Mouse (Mus musculus): Measurements from ENCODE around the gene Nos1ap.
A peak's percentile ranks its signal among the peaks of the same experiment; 100 is the strongest.

Nos1ap gene

DNA sequence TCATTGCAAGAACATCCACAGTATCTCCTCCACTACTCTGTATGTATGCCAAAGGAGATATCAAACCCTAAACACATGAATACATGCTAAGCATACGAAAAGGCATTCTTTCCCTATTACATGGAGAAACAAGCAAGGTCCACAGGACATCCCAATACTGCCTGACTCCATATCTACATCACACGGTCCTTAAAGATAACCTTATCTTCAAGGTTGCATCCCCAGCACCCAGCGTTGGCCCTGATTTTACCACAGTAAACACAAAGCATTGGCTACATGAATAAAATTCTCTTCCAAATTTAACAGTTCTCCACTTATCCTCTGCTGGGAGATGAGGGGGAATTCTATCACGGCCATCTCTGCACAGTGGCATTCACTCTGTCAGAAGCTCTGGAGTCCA, 22.7 kb downstream of the Nos1ap start:
- no peak for TF ChIP-seq GATA4 (IDR thresholded peaks at IDR 0.05; ENCODE audit: insufficient replicate concordance, low read length)

DNA sequence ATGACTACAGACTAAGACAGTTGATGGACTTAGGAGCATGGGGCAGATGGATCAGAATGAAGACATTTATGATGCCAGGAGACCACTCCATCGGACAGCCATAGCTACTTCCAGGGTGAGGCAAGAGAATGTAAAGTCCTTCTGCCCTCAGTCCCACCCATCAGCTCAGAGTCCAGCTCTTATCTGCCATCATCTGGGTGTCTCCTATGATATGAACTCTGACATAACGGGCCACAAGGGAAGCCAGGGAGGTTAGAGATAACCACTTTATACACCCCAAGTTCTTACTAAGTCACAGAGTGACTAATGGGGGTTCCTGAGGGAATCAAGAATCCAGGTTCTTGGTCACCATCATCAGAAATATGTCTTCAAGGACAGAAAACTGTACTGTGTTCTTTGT, 23.1 kb downstream of the Nos1ap start:
- TF ChIP-seq GATA4 (IDR thresholded peaks at IDR 0.05; ENCODE audit: insufficient replicate concordance, low read length) = peak; percentile 64; the same call in 1 of the 2 replicates

DNA sequence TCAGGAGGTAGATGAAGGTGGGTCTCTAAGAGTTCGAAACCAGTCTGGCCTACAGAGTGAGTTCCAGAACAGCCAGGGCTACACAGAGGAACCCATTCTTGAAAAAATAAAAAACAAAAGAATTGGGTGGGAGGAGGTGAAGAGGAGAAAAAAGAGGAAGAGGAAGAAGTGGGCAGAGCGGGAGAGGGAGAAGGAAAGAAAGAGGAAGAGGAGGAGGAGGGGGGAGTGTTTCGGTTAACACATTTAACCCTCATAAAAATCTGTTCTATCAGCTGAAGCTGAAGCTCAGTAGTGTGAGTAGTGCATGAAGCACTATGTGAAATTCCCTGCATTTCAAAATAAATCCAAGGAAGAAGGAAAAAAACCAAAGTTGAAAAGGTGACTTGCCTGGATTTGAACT, 24.7 kb downstream of the Nos1ap start:
- no peak for TF ChIP-seq GATA4 (IDR thresholded peaks at IDR 0.05; ENCODE audit: insufficient replicate concordance, low read length)

DNA sequence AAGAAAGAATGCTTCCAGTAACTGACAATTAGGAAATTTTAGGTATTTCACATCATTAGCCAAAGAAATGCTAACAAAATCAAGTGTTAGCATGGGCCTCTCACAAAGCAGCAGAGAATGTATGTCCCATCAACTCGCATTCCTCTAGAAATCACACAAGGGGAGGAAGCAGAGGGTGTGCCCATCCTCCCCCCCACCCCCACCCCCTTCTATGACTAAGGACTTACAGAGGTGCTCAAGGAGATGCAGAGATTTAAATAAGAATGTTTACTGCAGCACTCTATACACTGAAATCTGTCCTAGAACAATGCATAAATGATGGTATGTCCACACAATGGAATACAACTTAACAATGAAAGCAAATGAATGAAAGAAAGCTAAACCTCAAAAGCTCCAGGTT, 27.2 kb downstream of the Nos1ap start:
- TF ChIP-seq GATA4 (IDR thresholded peaks at IDR 0.05; ENCODE audit: insufficient replicate concordance, low read length) = no peak

DNA sequence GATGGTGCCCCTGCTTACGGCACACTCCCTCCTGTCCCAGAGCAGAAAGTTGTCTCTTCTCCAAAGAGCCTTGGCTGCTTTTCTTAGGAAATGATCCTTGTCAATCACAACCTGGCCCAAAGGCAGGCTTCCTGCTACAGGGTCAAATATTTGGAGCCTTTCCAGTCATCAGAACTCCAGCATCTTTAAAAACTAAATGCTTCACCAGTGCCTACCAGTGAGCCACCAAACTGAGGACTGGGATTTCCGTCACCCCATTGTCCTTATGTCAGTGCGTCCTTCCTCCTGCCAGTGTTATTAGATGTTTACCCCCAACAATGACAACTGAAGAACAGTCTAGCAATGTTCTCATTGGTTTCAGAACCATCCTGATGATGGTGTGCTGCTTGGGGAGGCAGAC, 28.9 kb downstream of the Nos1ap start:
- TF ChIP-seq GATA4 (IDR thresholded peaks at IDR 0.05; ENCODE audit: insufficient replicate concordance, low read length) = no peak

DNA sequence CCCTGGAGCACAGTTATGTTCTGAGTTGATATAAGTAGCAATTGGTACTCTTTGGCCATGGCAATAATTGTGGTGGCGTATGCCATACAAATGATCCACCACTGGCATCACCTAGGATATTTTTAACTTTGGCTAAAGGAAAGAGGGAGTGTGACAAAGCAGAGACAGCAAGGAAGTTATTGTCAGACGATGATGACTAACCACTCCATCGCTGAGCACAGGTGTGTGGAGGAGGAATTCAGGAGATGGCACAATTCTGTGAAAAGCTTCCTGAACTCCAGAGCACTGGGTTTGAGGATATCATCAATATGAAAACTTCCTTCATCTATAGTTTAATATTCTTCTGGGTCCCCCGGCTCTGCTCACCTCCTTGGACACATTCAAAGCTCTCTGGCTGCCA, 31.7 kb downstream of the Nos1ap start:
- no peak for TF ChIP-seq GATA4 (IDR thresholded peaks at IDR 0.05; ENCODE audit: insufficient replicate concordance, low read length)

DNA sequence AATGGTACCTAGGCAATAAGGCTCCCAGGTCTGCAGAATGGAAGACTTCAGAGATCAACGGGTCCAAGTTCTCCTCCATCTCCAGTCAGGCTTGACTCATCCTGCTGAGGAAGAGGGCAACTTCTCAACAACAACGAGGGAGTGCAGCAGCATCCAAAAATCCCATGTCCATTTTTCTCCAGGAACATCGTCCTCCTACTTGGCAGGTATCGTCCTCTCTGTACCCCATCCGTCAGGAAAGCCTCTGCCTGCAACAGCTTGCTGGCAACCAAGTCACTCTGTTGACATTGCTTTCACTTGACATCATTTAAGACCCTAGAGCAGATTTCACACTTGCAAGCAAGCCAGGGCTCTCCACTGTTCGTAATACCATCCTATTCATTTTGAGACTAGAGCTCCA, 33.0 kb downstream of the Nos1ap start:
- TF ChIP-seq GATA4 (IDR thresholded peaks at IDR 0.05; ENCODE audit: insufficient replicate concordance, low read length) = no peak

DNA sequence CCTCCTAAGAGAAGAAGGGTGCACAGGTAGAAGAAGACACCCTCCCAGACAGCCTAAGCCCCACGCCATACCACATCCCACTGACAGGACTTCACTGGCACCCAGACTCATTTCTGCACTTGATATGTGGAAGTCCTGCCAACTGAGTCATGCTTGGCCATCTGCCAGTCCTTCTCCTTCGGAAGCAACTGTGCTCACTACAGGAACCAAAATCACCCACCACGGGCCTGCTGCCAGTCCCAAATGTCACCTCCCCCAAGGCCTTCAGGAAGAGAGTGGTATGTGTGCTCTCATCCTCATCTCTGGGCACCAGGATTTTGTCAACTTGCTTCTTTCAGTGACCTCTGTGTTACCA, 34.7 kb downstream of the Nos1ap start:
- TF ChIP-seq GATA4 (IDR thresholded peaks at IDR 0.05; ENCODE audit: insufficient replicate concordance, low read length) = no peak

DNA sequence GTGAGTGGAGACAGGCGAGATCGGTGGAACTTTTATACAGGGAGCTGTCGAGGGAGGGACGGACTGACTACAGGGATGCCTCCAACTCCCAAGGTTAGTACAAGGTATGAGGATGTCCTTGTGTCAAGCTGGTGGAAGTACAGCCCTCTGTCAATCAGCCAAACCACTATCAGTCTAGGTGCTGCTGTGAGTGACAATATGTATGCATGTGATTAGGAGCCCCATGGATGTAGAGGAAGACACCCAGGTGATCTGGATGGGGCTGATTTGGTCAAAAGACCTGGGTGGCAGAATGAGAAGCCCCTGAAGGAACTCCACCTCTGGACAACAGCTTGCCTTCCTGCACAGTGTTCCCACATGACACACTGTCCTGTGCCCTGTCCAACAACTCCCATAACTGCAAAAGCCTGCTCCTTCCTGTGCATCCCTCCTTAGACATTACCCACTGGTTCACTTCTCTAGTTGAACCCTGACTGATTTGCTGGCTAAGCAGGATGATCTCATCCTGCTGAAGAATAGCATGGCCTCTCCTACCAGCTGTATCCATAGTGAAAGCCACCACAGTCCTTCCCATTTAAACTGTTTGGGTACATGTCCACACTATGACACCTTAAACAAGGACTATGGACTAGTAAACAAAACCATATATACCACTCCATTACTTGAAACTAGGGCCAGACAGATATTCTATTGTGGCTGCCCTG, 35.3 kb downstream of the Nos1ap start:
- no peak for TF ChIP-seq GATA4 (IDR thresholded peaks at IDR 0.05; ENCODE audit: insufficient replicate concordance, low read length)

DNA sequence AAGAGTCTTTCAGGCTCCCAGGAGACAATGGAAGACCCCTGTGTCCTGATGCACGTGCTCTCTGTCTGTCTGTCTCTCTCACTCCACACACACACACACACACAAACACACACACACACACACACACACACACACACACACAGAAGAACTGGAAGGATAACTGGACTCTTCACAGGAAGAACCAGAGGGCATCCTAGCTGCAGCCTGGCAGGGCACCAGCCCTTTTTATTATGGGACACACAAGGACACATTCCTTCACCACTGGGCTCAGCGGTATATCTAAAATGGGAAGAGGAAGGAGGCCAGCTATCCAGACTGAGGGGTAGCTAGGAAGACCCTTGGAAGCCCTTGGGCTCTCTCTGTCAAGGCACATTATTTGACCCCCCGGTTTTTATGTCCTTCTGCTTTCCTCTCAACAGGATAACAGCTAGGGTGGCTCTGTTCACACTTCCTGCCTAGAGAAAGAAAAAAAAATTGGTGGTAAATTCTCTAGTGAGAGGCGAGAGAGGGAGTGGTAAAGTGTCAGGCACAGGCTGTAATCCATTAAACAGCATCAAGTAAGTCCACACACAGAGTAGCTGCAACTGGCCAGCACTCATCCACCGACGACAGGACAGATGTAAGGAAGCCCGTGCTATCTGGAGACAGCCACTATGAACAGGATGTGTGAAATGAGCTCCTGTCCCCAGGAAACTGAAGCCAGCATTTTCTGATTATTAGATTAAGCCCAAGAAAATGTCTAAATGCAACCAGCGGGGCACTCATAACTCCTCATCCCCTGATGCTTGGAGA, 38.8 kb downstream of the Nos1ap start:
- no peak for TF ChIP-seq GATA4 (IDR thresholded peaks at IDR 0.05; ENCODE audit: insufficient replicate concordance, low read length)

DNA sequence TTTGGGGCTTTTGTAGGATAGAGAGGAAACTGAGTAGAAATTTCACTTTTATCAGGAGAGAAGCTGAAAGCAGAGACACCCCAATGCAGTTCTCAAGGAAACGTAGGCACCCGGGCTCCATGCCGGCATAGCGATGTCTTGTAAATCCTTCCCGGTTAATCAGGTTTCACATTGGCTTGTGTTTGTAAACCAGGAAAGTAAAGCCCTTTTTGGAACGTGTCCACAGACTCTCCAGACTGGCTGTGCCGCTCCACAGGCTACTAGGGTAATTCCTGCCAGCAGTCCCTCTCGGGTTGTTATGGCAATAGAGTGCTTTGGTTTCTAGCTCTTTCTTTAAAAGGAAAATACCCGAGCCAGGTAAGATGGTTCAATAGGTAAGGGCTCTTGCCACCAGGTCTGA, 40.6 kb downstream of the Nos1ap start:
- no peak for TF ChIP-seq GATA4 (IDR thresholded peaks at IDR 0.05; ENCODE audit: insufficient replicate concordance, low read length)

DNA sequence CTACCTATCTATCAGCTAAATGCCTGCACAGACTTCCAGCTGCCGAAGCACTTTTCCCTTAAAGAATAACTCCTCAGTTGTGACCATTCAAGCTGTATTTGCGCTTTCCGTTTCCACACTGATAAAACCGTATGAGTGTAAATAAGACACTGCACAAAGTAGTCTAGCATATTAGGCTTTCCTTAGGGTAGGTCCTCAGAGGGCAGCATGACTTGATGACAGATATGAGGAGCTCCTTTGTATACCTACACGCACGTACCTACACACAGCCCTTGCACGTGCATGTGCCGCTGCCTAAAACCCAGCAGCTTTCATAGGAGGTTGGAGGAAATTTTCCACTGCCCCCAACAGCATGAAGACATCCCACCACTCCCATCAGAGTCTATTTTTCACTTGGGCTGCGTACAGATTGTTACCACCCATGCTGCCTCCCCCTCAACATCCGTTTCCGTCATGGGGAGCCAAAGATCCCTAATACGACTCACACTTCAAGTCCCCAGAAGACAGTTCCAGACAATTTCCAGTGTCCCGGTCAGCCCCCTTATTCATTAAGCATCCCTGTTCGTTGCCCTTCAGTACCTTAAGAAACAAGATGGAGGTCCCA, 41.4 kb downstream of the Nos1ap start:
- TF ChIP-seq GATA4 (IDR thresholded peaks at IDR 0.05; ENCODE audit: insufficient replicate concordance, low read length) = no peak

DNA sequence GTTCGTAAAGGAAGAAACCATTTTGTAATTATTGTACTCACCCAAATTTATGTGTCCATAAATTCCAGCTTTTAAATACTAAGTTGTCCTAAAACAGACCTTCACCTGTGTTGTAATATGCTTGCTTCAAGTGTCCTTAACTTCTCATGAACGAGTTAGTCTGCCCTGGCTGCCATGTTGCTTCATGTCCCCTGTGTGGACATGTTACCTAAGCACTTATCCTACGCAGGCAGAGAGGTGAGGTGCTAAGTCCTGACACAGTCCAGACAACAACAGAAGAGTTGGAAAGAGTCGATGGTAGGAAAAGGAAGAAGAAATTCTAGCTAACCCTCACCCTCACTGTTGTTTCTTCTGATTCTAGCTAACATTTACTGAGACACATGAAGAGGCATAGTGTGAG, 43.4 kb downstream of the Nos1ap start:
- TF ChIP-seq GATA4 (IDR thresholded peaks at IDR 0.05; ENCODE audit: insufficient replicate concordance, low read length) = no peak

DNA sequence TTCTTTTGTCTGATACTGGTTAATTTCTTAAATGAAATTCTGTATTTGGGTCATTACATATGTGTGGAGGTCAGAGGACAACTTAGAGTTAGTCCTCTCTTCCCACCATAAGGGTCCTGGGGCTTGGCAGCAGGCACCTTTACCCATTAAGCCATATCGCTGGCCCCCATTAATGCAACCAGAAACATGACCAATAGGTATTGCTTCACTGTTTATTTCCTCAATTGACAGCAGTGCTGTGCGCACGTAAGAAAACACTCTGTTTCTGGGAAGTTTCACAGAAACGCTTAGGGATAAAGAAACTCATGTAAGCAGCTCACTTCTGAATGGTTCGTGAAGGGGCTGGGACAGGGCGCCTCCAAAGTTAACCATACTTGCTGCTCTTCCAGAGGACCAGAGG, 44.4 kb downstream of the Nos1ap start:
- TF ChIP-seq GATA4 (IDR thresholded peaks at IDR 0.05; ENCODE audit: insufficient replicate concordance, low read length) = no peak

DNA sequence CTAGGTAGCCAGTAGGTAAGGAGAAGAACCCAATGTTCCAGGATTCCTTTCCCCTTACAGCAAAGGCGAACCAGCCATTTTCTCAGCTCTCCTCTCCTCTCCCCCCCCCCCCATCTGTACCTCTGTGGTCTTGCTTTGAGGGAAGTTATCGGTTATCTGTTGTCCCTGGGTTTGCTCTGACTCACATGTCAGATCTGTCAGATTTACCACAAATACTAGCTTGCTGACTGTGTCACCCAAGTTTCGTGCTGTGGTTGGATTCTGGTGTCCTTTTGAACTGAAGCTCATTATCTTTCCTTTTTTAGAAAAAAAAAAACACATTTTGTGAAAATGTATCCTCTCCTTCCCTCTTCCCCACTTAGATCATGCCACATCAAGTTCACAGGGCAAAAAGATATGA, 50.2 kb downstream of the Nos1ap start:
- no peak for TF ChIP-seq GATA4 (IDR thresholded peaks at IDR 0.05; ENCODE audit: insufficient replicate concordance, low read length)

DNA sequence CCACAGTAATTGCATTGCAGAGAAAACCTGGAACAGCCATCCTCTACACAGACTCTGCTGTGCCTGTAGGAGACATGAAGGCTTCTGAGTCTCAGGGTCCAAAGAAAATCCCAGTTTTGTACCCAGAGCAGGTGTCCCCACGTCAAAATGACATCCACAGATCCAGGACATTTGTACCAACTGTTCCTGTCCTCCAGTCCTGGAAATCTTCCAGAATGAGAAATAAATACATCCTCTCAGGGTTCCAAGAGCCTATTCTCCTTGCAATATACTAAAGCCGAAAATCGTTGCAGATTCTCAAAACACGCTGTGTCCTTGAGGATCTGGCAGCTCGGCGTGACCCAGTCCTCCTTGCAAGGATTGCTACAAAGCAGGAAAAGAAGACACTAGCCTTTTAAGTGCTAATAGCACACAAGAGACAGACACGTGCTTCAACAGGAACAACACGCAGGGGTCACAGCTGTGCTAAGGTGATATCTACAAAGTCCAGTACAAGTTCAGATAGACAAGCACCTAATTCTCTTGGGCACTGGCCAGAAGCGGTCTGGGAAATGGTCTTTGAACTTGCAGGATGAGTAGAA, 51.1 kb downstream of the Nos1ap start:
- no peak for TF ChIP-seq GATA4 (IDR thresholded peaks at IDR 0.05; ENCODE audit: insufficient replicate concordance, low read length)
